Mouse (Mus musculus): ENCODE results near the gene Slc8a2. TPM values are rescaled to one million over a fixed set of nuclear protein-coding genes. Genes with fewer than 3 reads are reported as not detected.

The Slc8a2 gene
- total RNA-seq, 2 experiments from 2014 or later: 242 to 273 TPM

DNA sequence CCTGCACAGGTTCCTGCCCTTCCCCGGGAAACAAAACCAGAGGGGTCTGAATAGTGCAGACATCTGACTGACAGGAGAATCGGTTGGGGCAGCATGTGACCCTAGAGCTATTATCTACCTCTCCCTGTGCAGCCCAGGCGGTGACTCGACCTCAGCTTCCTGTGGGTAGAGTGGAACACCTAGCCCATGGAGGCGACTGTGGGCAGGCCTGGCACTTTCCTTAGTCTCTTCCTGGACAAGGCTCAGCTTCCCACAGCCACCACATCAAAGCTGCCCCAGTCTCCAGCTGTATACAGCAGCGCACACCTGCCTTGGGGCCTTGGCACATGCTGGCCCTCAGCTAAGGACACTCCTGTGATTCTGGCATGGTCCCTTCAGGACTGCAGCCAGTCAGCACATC, 71.5 kb downstream of the Slc8a2 start:
- intact Hi-C loops (cut with DNase I): loop anchor here (10.0 kb wide), 1 partner anchor 184 kb away; the partner anchor contains the start of gene Sae1
- DNase-seq (ENCODE audit: low spot score in 2 of 2): no peak

DNA sequence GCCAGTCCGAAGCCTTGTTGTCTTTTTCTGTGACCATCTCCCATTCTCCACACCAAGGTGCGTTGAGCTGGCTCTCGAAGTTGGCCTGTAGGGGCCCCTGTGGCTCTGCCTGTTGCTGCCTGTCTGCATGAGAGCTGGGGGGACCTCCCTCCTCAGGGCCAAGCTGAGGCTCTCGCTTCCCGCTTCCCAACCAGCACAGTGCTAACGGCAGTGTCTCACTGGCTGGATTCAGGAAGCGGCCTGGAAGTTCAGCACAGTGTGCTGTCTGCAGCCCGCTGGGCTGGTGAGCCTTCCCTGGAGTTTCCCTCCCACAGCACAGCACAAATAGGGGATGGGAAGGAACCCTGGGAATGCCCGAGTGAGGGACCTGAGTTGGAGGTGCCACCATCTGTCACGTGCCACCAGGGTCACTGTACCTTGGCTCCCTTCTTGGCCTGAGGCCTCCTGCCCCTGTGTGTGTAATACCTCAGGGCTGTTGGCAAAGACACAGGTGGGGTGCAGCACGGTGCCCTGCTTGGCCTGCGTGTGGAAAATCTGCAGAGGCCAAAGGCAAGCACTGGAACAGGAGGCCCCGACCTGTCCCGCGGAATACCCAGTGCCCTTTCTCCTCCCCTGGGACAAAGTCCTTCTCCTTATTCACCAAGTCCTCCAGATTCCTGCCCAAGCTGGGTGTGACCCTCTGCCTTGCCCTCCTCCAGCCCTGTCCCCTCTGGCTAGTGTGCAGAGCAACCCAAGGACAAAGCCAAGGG, 73.3 kb downstream of the Slc8a2 start:
- DNase-seq (ENCODE audit: low spot score in 2 of 2): no peak
- intact Hi-C loops (cut with DNase I): loop anchor here (10.0 kb wide), 1 partner anchor 182 kb away; the partner anchor contains the start of gene Sae1

DNA sequence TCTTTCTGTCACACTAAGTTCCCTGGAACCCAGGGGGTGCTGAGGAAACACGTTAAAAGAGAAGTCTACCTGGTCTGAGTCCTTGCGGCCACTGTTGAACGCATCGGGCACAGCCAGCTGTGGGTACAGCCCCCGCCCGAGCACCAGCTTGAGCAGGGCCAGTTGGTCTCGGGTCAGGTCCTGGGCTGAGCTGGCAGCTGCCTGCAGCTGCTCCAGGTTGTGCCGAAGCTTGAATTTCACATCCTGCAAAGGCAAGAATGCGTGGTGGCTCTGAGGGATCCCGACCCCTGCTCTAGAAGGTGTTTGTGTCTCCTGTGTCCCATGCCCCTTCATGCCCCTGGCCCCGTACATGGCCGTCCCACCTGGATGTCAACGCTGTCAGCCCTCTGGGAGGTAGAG, 73.9 kb downstream of the Slc8a2 start:
- intact Hi-C loops (cut with DNase I): loop anchor here (10.0 kb wide), 1 partner anchor 181 kb away; the partner anchor contains the start of gene Sae1
- DNase-seq (ENCODE audit: low spot score in 2 of 2): no peak

DNA sequence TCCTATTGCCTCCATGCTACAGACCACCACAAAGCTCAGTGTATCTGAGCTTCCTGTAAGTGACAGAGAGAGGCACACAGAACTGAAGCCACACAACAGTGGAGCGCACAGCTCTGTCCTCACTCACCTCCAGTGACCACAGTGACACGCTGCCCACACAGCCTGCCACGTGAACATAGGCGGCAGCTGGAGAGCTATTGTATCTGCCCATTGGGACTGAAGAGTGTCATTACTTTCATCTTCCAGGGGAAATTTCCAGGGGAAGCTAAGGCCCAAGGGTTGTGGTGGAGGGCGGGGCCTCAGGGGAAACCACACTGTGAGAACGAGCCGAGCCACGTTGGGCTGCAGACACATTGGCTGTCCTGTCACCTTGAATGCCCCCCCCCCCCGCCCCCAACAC, 75.2 kb downstream of the Slc8a2 start:
- intact Hi-C loops (cut with DNase I): loop anchor here (10.0 kb wide), 1 partner anchor 180 kb away; the partner anchor contains the start of gene Sae1

DNA sequence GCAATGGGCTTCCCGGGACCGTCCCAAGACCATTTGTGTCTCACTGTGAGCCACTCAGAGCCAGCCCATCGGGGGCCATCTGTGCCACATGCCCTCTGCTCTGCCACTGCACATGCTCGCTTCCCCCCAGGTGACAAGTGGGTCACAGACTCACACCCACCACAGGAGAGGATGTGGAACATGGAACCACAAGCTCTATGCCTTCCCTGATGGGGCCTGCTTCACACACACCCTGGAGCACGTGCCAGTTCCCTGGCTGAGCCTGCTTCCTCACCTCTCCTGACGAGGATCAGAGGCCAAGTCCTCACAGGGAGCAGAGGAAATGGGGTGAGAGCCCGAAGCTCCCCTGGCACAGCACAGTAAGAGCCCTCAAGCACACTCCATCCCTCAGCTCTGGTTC, 77.5 kb downstream of the Slc8a2 start:
- no peak for DNase-seq (ENCODE audit: low spot score in 2 of 2)
- intact Hi-C loops (cut with DNase I): loop anchor here (10.0 kb wide), 1 partner anchor 178 kb away; the partner anchor contains the start of gene Sae1

More for the DNA sequence above, 75.2 kb downstream of the Slc8a2 start:
- no peak for DNase-seq (ENCODE audit: low spot score in 2 of 2)

DNA sequence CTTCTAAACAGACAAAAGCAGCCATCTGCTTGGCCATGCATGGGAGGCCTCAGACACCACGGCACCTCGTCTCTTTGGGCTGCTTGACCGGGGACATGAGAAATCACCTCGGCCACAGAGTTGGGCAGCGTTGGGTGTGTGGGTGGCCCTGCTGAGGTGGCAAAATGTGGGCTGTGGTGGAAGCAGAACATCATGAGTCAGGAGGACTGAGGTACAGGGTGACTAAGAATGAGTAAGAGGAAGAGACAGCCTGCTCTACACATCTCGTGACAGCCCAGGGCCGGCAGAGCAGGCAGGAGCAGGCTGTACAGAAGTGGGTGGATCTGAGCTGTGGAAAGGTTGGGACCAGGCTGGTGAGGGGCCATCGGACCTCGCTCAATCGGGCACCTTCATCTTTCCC, 77.9 kb downstream of the Slc8a2 start:
- peak; percentile 65 to 67 for DNase-seq (ENCODE audit: low spot score in 2 of 2)
- intact Hi-C loops (cut with DNase I): loop anchor here (10.0 kb wide), 1 partner anchor 177 kb away; the partner anchor contains the start of gene Sae1

DNA sequence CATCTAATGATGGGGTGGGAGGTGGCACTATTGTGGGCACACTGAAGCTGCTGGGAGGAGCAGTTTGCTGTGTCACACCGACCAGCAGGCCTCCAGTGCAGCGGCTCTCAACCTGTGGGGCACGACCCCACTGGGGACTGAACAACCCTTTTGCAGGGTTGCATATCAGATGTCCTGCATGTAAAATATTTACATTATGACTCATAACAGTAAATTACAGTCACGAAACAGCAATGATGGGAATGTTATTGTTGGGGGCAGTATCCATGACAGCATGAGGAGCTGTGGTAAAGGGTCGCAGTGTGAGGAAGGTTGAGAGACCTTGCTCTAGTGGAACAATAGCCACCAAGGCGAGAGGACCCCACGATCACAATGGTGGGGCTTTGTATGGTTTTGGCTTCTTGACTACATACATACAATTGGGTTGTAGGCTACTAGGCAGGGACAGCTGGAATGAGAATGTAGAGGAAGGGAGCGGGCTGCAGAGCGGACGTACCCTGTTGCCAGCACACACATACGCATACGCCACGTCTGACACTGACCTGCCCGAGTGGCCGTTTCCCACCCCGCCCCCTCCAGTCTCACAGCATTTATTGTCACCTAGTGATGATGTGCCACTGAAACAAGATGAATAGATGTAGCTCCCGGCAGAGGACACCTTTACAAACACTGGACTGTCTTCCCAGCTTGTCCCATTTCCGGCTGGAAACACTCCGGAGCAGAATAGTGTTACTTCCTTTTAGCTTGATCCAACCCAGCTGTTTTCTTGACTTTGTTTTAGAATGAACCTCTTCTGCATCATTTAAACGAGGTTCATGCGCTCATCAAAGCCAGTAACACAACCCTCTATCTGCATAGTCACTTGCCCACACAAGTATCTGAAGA, 79.4 kb downstream of the Slc8a2 start:
- intact Hi-C loops (cut with DNase I): loop anchor here (10.0 kb wide), 1 partner anchor 176 kb away; the partner anchor contains the start of gene Sae1
- DNase-seq (ENCODE audit: low spot score in 2 of 2): no peak

Other genes with a start within 250 kb of the Slc8a2 start
- not detected for gene Crx, start 249.9 kb upstream of the Slc8a2 start, total RNA-seq (2021)
- gene Crxos, start 247.2 kb upstream of the Slc8a2 start, total RNA-seq (2021): under 1 TPM in 1 of 2 experiments, not detected in 1; 0.27 TPM
- gene Selenow, start 207.4 kb upstream of the Slc8a2 start, total RNA-seq (2021): 1,000 to 10,000 TPM; 1,151 to 1,335 TPM
- 100 to 1,000 TPM; 113 to 130 TPM for gene Nop53, start 183.8 kb upstream of the Slc8a2 start, total RNA-seq (2021)
- gene Ehd2, start 162.3 kb upstream of the Slc8a2 start, total RNA-seq (2021): 1 to 10 TPM; 3.5 to 6.8 TPM
- gene Bicra, start 81.9 kb upstream of the Slc8a2 start, total RNA-seq (2021): 10 to 100 TPM; 11.4 to 17.3 TPM
- gene Zfp541, start 68.0 kb upstream of the Slc8a2 start, total RNA-seq (2021): under 1 TPM; 0.64 to 0.88 TPM
- 100 to 1,000 TPM; 269 to 307 TPM for gene Napa, start 31.4 kb upstream of the Slc8a2 start, total RNA-seq (2021)
- 10 to 100 TPM; 40.9 to 44.9 TPM for gene Kptn, start 9.9 kb upstream of the Slc8a2 start, total RNA-seq (2021)
- 10 to 100 TPM; 37.3 to 40.9 TPM for gene Meis3, start 45.3 kb downstream of the Slc8a2 start, total RNA-seq (2021)
- gene Dhx34, start 92.2 kb downstream of the Slc8a2 start, total RNA-seq (2021): 10 to 100 TPM; 11.2 to 13.1 TPM
- under 1 TPM; 0.61 to 0.74 TPM for gene C5ar2, start 114.3 kb downstream of the Slc8a2 start, total RNA-seq (2021)
- gene C5ar1, start 129.7 kb downstream of the Slc8a2 start, total RNA-seq (2021): 1 to 10 TPM in 1 of 2 experiments, under 1 TPM in 1; 0.54 to 2.5 TPM
- 10 to 100 TPM; 32.1 to 33.5 TPM for gene Inafm1, start 143.8 kb downstream of the Slc8a2 start, total RNA-seq (2021)
- gene Ccdc9, start 157.0 kb downstream of the Slc8a2 start, total RNA-seq (2021): 10 to 100 TPM; 75.4 to 87.2 TPM
- 10 to 100 TPM; 11.9 to 14.6 TPM for gene Bbc3, start 178.6 kb downstream of the Slc8a2 start, total RNA-seq (2021)

Measured in left cerebral cortex, postnatal 36 days (tissue).